Mouse (Mus musculus): ENCODE data around the gene Zmiz1.

DNA sequence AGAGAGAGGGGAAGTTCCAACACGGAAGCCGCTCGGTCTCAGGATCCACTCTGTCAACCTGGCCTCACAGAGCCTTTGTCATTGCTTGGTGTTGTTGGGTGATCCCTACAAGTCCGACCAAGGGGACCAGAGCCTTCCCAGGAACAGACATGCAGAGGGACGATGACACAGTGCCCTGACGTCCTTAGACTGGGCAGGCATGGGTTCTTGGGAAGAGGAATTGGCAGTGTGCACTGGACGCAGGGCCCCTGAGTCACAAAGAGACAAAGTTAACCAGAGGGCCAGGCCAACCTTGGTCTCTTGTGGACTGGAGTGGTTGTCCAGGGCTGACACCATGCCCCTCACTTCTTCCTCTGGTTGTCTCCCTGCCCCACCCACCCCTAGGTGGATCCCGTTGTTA is 67.9 kb downstream of the Zmiz1 start:
- TF ChIP-seq EP300 (IDR thresholded peaks at IDR 0.05; ENCODE audit: low read depth) = no peak
- no peak for TF ChIP-seq CTCF (IDR thresholded peaks at IDR 0.05; ENCODE audit: low read depth)
